Mouse (Mus musculus) forebrain, embryonic 13.5 days (tissue): ENCODE measurements around the gene Dhx58. TPM values are rescaled to one million over a fixed set of nuclear protein-coding genes. Genes with fewer than 3 reads are reported as not detected.

ENCODE experiments used
- ATAC-seq: fragments of 200-750 bp; cut with Nextera tagmentation; 2 replicates; pipeline ENCODE4 v1.8.0; 2017
- H3K27ac ChIP-seq: fragments of 300-500 bp; sonication (generic); 2 replicates; pipeline ENCODE4 v1.5.1; 2015; ENCODE audit warnings: inconsistent platforms, mild to moderate bottlenecking, moderate library complexity
- H3K27me3 ChIP-seq: fragments of 300-500 bp; sonication (generic); 2 replicates; pipeline ENCODE4 v1.6.1; 2015; ENCODE audit warnings: mild to moderate bottlenecking, inconsistent platforms
- H3K36me3 ChIP-seq: fragments of 300-500 bp; sonication (generic); 2 replicates; pipeline ENCODE4 v1.6.1; 2015; ENCODE audit warnings: mild to moderate bottlenecking, inconsistent platforms; ENCODE audit not compliant: poor library complexity, severe bottlenecking
- H3K4me1 ChIP-seq: fragments of 300-500 bp; sonication (generic); 2 replicates; pipeline ENCODE4 v1.6.1; 2015; ENCODE audit warnings: inconsistent platforms
- H3K4me2 ChIP-seq: fragments of 300-500 bp; sonication (generic); 2 replicates; pipeline ENCODE4 v1.6.1; 2015; ENCODE audit warnings: inconsistent platforms, mild to moderate bottlenecking, moderate library complexity
- H3K4me3 ChIP-seq: fragments of 300-500 bp; sonication (generic); 2 replicates; pipeline ENCODE4 v1.5.1; 2015; ENCODE audit warnings: mild to moderate bottlenecking, inconsistent platforms
- H3K9ac ChIP-seq: fragments of 300-500 bp; sonication (generic); 2 replicates; pipeline ENCODE4 v1.6.1; 2015; ENCODE audit warnings: mild to moderate bottlenecking, inconsistent platforms
- H3K9me3 ChIP-seq: fragments of 300-500 bp; sonication (generic); replicated peaks from 2 replicates; pipeline ENCODE4 v1.6.1; 2016; ENCODE audit warnings: inconsistent platforms
- WGBS: fragments of 180-500 bp; shearing (Covaris S2); methylation state at CpG from one replicate; pipeline ENCODE4 v1.1.7; 2015; 5-methylcytosine and 5-hydroxymethylcytosine counted together
- polyA plus RNA-seq: library from polyadenylated mRNA; unstranded; fragments of >200 nt; fragmentation: Nextera tagmentation; extraction: Ambion mirVana; gene quantifications from 2 replicates; pipeline ENCODE4 v1.2.1, GENCODE M21; 2015

Gene Dhx58
- polyA plus RNA-seq, 1 experiment from 2014 or later: 2.1 TPM

- Histone ChIP-seq H3K27me3 (no peaks in the 10 kb centered on the region), H3K4me2 (no peak overlapping the region), H3K9me3 (no peaks in the 10 kb centered on the region), H3K27ac (no peak overlapping the region), H3K4me1 (peaks cover 19% of the 10 kb centered on the region), H3K4me3 (no peak overlapping the region), H3K36me3 (peaks cover 30% of the 10 kb centered on the region), H3K9ac (no peak overlapping the region)
- ATAC-seq: no peak
- WGBS: 67% methylated on average over 8 of the region's 8 CpGs
These were observed 17.9 kb upstream of the Dhx58 start for GRCm38 (mm10) chr11:100721776-100722492.

GRCm38 (mm10) chr11:100721254-100721653, 17.2 kb upstream of the Dhx58 start:
- Histone ChIP-seq H3K27me3 (no peaks in the 10 kb centered on the region), H3K9me3 (no peaks in the 10 kb centered on the region), H3K9ac (no peak overlapping the region), H3K4me2 (no peak overlapping the region), H3K4me1 (peaks cover 19% of the 10 kb centered on the region), H3K4me3 (no peak overlapping the region), H3K27ac (no peak overlapping the region), H3K36me3 (peaks cover 36% of the 10 kb centered on the region)
- WGBS: 51% methylated on average over 4 of the region's 4 CpGs
- ATAC-seq: no peak

- ATAC-seq: no peak
- WGBS: 80% methylated on average over 5 of the region's 5 CpGs
- no peak overlapping the region for H3K4me3 ChIP-seq
These were observed 16.3 kb upstream of the Dhx58 start for GRCm38 (mm10) chr11:100720345-100720744.

GRCm38 (mm10) chr11:100719893-100720292, 15.8 kb upstream of the Dhx58 start:
- ATAC-seq: no peak
- 81% methylated on average over 11 of the region's 11 CpGs for WGBS

More at GRCm38 (mm10) chr11:100720345-100720744, 16.3 kb upstream of the Dhx58 start:
- Histone ChIP-seq H3K4me1 (peaks cover 19% of the 10 kb centered on the region), H3K9ac (no peak overlapping the region), H3K27me3 (no peaks in the 10 kb centered on the region), H3K9me3 (no peaks in the 10 kb centered on the region), H3K27ac (no peak overlapping the region), H3K36me3 (peaks cover 45% of the 10 kb centered on the region), H3K4me2 (no peak overlapping the region)

GRCm38 (mm10) chr11:100719312-100719711, 15.2 kb upstream of the Dhx58 start:
- Histone ChIP-seq H3K27ac (no peak overlapping the region), H3K36me3 (peaks cover 48% of the 10 kb centered on the region), H3K4me2 (no peak overlapping the region), H3K4me3 (no peak overlapping the region), H3K9me3 (no peaks in the 10 kb centered on the region), H3K9ac (no peak overlapping the region), H3K4me1 (peaks cover 26% of the 10 kb centered on the region), H3K27me3 (no peaks in the 10 kb centered on the region)
- 82% methylated on average over 3 of the region's 3 CpGs for WGBS
- ATAC-seq: no peak

More at GRCm38 (mm10) chr11:100719893-100720292, 15.8 kb upstream of the Dhx58 start:
- H3K9me3 ChIP-seq: no peaks in the 10 kb centered on the region
- H3K27me3 ChIP-seq: no peaks in the 10 kb centered on the region
- no peak overlapping the region for H3K9ac ChIP-seq
- H3K4me2 ChIP-seq: no peak overlapping the region
- no peak overlapping the region for H3K4me3 ChIP-seq
- no peak overlapping the region for H3K27ac ChIP-seq
- peaks cover 47% of the 10 kb centered on the region for H3K36me3 ChIP-seq
- peaks cover 20% of the 10 kb centered on the region for H3K4me1 ChIP-seq

- no peak overlapping the region for H3K4me2 ChIP-seq
- H3K9me3 ChIP-seq: no peaks in the 10 kb centered on the region
- peaks cover 30% of the 10 kb centered on the region for H3K4me1 ChIP-seq
- no peaks in the 10 kb centered on the region for H3K27me3 ChIP-seq
- H3K4me3 ChIP-seq: no peak overlapping the region
- H3K9ac ChIP-seq: no peak overlapping the region
- no peak for ATAC-seq
- H3K36me3 ChIP-seq: peaks cover 48% of the 10 kb centered on the region
- WGBS: 91% methylated on average over 4 of the region's 4 CpGs
- H3K27ac ChIP-seq: no peak overlapping the region
These were observed 14.8 kb upstream of the Dhx58 start for GRCm38 (mm10) chr11:100718866-100719265.

- no peak overlapping the region for H3K4me2 ChIP-seq
- H3K9ac ChIP-seq: no peak overlapping the region
- H3K36me3 ChIP-seq: peaks cover 48% of the 10 kb centered on the region
- WGBS: 92% methylated on average over 7 of the region's 7 CpGs
- ATAC-seq: no peak
- no peaks in the 10 kb centered on the region for H3K9me3 ChIP-seq
- peaks cover 34% of the 10 kb centered on the region for H3K4me1 ChIP-seq
- H3K4me3 ChIP-seq: no peak overlapping the region
- no peak overlapping the region for H3K27ac ChIP-seq
- H3K27me3 ChIP-seq: no peaks in the 10 kb centered on the region
These were observed 14.4 kb upstream of the Dhx58 start for GRCm38 (mm10) chr11:100718462-100718861.

- H3K4me1 ChIP-seq: peaks cover 28% of the 10 kb centered on the region
- H3K4me2 ChIP-seq: no peak overlapping the region
- no peak overlapping the region for H3K9ac ChIP-seq
- no peak overlapping the region for H3K27ac ChIP-seq
- no peaks in the 10 kb centered on the region for H3K27me3 ChIP-seq
- WGBS: 78% methylated on average over 3 of the region's 3 CpGs
- peaks cover 48% of the 10 kb centered on the region for H3K36me3 ChIP-seq
- no peak for ATAC-seq
- H3K4me3 ChIP-seq: no peak overlapping the region
- no peaks in the 10 kb centered on the region for H3K9me3 ChIP-seq
These were observed 12.6 kb upstream of the Dhx58 start for GRCm38 (mm10) chr11:100716649-100717048.

GRCm38 (mm10) chr11:100714948-100715347, 10.9 kb upstream of the Dhx58 start:
- no peak overlapping the region for H3K4me3 ChIP-seq
- H3K27ac ChIP-seq: no peak overlapping the region
- 78% methylated on average over 6 of the region's 6 CpGs for WGBS
- peaks cover 55% of the 10 kb centered on the region for H3K36me3 ChIP-seq
- peaks cover 29% of the 10 kb centered on the region for H3K4me1 ChIP-seq
- H3K4me2 ChIP-seq: no peak overlapping the region
- H3K9ac ChIP-seq: no peak overlapping the region
- no peak for ATAC-seq
- H3K27me3 ChIP-seq: no peaks in the 10 kb centered on the region
- no peaks in the 10 kb centered on the region for H3K9me3 ChIP-seq

GRCm38 (mm10) chr11:100714534-100714915, 10.5 kb upstream of the Dhx58 start:
- Histone ChIP-seq H3K4me1 (peaks cover 29% of the 10 kb centered on the region), H3K27me3 (no peaks in the 10 kb centered on the region), H3K9ac (peak overlapping the region; percentile 52), H3K4me3 (no peak overlapping the region), H3K27ac (no peak overlapping the region), H3K4me2 (no peak overlapping the region; the same call in 1 of the 2 replicates), H3K36me3 (peaks cover 55% of the 10 kb centered on the region), H3K9me3 (no peaks in the 10 kb centered on the region)
- 53% methylated on average over 6 of the region's 6 CpGs for WGBS
- ATAC-seq: no peak

GRCm38 (mm10) chr11:100713735-100714533, 9.9 kb upstream of the Dhx58 start, which contains the start of gene Hspb9:
Gene Hspb9 (plus strand): TSS chr11:100713850.
- Histone ChIP-seq H3K4me2 (peak within 1 kb of the TSS; percentile 44), H3K36me3 (peaks cover 55% of the 10 kb centered on the region), H3K4me3 (peak within 1 kb of the TSS; percentile 9; the same call in 1 of the 2 replicates), H3K4me1 (peaks cover 29% of the 10 kb centered on the region), H3K27ac (no peak within 1 kb of the TSS), H3K9ac (peak within 1 kb of the TSS; percentile 52), H3K9me3 (no peaks in the 10 kb centered on the region), H3K27me3 (no peaks in the 10 kb centered on the region)
- ATAC-seq: no peak
- WGBS: 10% methylated on average over 38 of the region's 38 CpGs

- Histone ChIP-seq H3K4me3 (no peak overlapping the region), H3K27me3 (no peaks in the 10 kb centered on the region), H3K4me2 (peak overlapping the region; percentile 44; the same call in 1 of the 2 replicates), H3K4me1 (peaks cover 29% of the 10 kb centered on the region), H3K9me3 (no peaks in the 10 kb centered on the region), H3K27ac (no peak overlapping the region), H3K9ac (peak overlapping the region; percentile 52; the same call in 1 of the 2 replicates), H3K36me3 (peaks cover 55% of the 10 kb centered on the region)
- ATAC-seq: no peak
- 49% methylated on average over 4 of the region's 4 CpGs for WGBS
These were observed 9.1 kb upstream of the Dhx58 start for GRCm38 (mm10) chr11:100713174-100713573.
